Mouse (Mus musculus) hindbrain, embryonic 11.5 days (tissue): ENCODE results near the gene Gm45713. TPM values are rescaled to one million over a fixed set of nuclear protein-coding genes. Genes with fewer than 3 reads are reported as not detected.

Source experiments
- ATAC-seq: fragments of 200-750 bp; cut with Nextera tagmentation; 2 replicates; pipeline ENCODE4 v1.8.0; 2017; ENCODE audit warnings: mild to moderate bottlenecking, moderate TSS enrichment, moderate library complexity; ENCODE audit not compliant: low FRiP score
- DNase-seq: peaks from one replicate; pipeline ENCODE4 v3.0.0-alpha.2; 2015; ENCODE audit warnings: low spot score
- H3K27ac ChIP-seq: fragments of 300-500 bp; sonication (generic); 2 replicates; pipeline ENCODE4 v1.5.1; 2014; ENCODE audit warnings: mild to moderate bottlenecking, low read depth, low read length
- H3K27me3 ChIP-seq: fragments of 300-500 bp; sonication (generic); 2 replicates; pipeline ENCODE4 v1.6.1; 2014; ENCODE audit warnings: mild to moderate bottlenecking, low read length, moderate library complexity, mixed read lengths; ENCODE audit not compliant: control insufficient read depth, insufficient read depth
- H3K36me3 ChIP-seq: fragments of 300-500 bp; sonication (generic); 2 replicates; pipeline ENCODE4 v1.6.1; 2014; ENCODE audit warnings: mild to moderate bottlenecking, low read length, moderate library complexity, mixed read lengths; ENCODE audit not compliant: control insufficient read depth, insufficient read depth
- H3K4me1 ChIP-seq: fragments of 300-500 bp; sonication (generic); replicated peaks from 2 replicates; pipeline ENCODE4 v1.6.1; 2014; ENCODE audit warnings: low read length, mixed read lengths; ENCODE audit not compliant: control insufficient read depth, insufficient read depth
- H3K4me2 ChIP-seq: fragments of 300-500 bp; sonication (generic); replicated peaks from 2 replicates; pipeline ENCODE4 v1.6.1; 2014; ENCODE audit warnings: mild to moderate bottlenecking, low read depth, low read length
- H3K4me3 ChIP-seq: fragments of 300-500 bp; sonication (generic); 2 replicates; pipeline ENCODE4 v1.5.1; 2014; ENCODE audit warnings: low read depth, low read length
- H3K9ac ChIP-seq: fragments of 300-500 bp; sonication (generic); 2 replicates; pipeline ENCODE4 v1.6.1; 2014; ENCODE audit warnings: low read depth, low read length
- H3K9me3 ChIP-seq: fragments of 300-500 bp; sonication (generic); 2 replicates; pipeline ENCODE4 v1.6.1; 2016; ENCODE audit warnings: low read length; ENCODE audit not compliant: control insufficient read depth
- WGBS: fragments of 180-500 bp; shearing (Covaris S2); extraction: QIAGEN DNeasy Blood & Tissue Kit; methylation state at CpG from one replicate; pipeline ENCODE4 v1.1.7; 2014; 5-methylcytosine and 5-hydroxymethylcytosine counted together
- polyA plus RNA-seq: library from polyadenylated mRNA; unstranded; fragments of >200 nt; fragmentation: Nextera tagmentation; extraction: Ambion mirVana; gene quantifications from 2 replicates; pipeline ENCODE4 v1.2.1, GENCODE M21; 2014

The Gm45713 gene
- polyA plus RNA-seq, 1 experiment from 2014 or later = not detected

DNA sequence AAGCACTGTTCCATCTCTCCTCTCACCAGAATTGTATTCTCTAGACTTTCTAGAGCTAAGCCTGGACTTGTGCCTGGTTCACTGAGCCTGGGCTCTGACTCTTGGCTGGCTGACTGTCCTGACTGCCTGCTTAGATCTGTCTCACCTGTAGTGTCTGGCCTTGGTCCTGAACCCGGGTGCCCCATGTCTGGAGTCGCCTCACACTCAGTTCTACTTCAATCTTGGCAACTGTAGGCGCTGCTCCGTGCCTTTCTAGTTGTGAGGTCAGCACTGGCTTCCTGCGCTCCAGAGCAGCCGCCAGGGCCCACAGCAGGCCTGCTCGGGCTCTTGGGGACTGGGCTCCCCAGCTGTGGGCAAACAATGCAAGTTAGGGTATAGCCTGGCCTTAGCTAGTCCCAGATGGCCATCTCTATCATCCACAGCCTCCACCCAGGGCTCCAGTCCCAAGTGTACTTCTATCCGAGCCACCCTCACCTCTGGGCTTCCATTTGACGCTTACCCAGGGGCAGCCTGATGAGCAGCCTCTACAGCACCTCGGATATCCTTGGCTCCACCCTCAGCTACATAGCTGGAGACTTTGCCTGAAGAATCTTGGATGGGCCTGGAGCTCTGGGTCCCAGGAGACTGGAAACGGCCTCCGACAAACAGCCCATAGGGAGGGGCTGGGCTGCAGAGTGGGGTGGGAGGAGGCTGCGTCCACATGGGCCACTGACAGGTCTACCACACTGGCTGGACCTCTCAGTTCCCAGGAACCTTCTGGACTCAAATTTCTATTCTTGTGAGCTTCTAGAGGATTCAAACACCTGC lies 8.5 kb upstream of the Gm45713 start:
- Histone ChIP-seq H3K36me3 (no peaks in the 10 kb centered on the region), H3K4me1 (no peaks in the 10 kb centered on the region), H3K4me2 (no peak overlapping the region), H3K9ac (no peak overlapping the region), H3K27ac (no peak overlapping the region), H3K4me3 (no peak overlapping the region), H3K9me3 (no peaks in the 10 kb centered on the region), H3K27me3 (no peaks in the 10 kb centered on the region)
- no peak for DNase-seq
- 91% methylated on average over 13 of the region's 13 CpGs for WGBS
- no peak for ATAC-seq

DNA sequence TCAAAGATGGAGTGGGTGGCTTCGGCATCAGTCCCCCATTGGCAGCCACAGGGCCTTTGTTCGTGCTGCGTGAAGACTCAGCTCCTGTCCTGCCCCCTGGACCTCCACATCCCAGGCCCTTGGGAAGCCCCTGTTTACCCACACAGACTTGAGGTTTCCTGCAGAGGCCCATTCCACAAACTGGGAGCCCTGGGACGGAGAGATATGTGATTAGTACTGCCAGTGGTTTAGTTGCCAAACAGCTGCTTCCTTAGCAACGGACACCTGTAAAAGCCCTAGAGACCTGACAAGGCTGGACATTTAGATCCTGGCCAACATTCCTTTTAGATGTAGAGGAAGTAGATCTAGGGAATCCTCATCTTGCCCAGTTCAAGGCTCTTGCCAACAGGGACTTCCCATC lies 5.9 kb upstream of the Gm45713 start:
- no peak overlapping the region for H3K4me3 ChIP-seq
- no peak overlapping the region for H3K9ac ChIP-seq
- no peak for ATAC-seq
- H3K27ac ChIP-seq = no peak overlapping the region
- H3K4me2 ChIP-seq = no peak overlapping the region
- H3K27me3 ChIP-seq = no peaks in the 10 kb centered on the region
- H3K9me3 ChIP-seq = no peaks in the 10 kb centered on the region
- DNase-seq = no peak
- no peaks in the 10 kb centered on the region for H3K4me1 ChIP-seq
- H3K36me3 ChIP-seq = no peaks in the 10 kb centered on the region
- 96% methylated on average over 5 of the region's 5 CpGs for WGBS

DNA sequence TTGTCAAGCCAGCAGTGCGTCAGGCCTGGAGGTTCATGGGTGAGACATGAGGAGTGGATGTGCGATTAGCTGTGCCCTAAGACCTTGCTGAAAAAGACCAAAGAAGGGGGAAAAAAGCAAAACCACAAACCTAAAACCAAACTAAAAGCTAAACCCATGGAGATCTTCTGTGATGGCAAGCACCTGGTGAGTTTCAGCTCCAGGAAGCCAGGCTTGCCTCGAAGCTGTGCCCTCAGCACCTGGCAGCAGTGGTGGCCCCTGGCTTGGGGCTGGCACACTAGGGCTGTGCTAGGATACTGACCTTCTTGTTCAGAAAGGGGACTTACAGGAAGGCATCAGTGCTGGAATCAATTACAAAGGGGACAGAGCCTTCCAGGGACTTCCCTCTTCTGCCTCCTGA lies 5.3 kb upstream of the Gm45713 start:
- DNase-seq = no peak
- 80% methylated on average over 3 of the region's 3 CpGs for whole genome bisulfite sequencing

DNA sequence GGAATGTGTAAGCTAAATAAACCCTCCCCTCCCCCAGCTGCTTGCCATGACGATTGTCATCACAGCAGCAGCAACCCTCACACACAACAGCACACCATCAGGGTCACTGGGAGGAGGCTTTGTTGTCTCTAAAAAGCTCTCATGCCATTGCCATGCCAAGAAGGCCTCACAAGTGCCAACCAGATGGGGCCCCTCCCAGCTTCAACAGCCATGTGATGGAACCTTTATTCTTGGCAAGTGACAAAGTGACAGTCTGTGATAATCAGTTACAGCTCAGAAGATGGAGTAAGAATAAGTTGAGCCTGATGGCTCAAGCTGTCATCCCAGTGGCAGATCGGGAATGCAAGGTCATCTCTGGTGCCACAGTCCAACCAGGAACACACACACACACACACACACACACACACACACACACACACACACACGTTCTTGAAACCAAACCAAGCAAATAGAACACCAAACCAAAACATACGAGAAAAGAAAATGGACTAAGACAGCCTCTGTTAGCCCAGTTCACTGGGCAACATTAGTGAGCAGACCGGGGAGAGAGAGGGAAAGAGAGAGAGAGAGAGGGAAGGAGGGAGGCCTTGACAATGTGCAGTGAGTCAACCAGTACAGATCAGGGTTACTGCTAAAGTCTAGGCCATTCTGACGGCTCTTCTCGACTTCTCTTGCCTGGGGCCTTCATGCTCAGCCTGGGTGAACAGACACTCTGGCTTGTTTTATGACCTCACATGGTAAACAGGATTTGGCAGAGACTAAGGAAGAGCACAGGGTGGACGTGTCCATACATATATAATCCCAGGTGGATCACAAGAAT lies 4.1 kb upstream of the Gm45713 start:
- H3K27me3 ChIP-seq = peaks cover 2% of the 10 kb centered on the region; the same call in 1 of the 2 replicates
- 76% methylated on average over 8 of the region's 8 CpGs for WGBS
- ATAC-seq = no peak

More for the DNA sequence above, 5.3 kb upstream of the Gm45713 start:
- Histone ChIP-seq H3K27ac (no peak overlapping the region), H3K4me1 (no peaks in the 10 kb centered on the region), H3K27me3 (no peaks in the 10 kb centered on the region), H3K9me3 (no peaks in the 10 kb centered on the region), H3K36me3 (no peaks in the 10 kb centered on the region), H3K4me3 (no peak overlapping the region), H3K9ac (no peak overlapping the region), H3K4me2 (no peak overlapping the region)
- no peak for ATAC-seq

DNA sequence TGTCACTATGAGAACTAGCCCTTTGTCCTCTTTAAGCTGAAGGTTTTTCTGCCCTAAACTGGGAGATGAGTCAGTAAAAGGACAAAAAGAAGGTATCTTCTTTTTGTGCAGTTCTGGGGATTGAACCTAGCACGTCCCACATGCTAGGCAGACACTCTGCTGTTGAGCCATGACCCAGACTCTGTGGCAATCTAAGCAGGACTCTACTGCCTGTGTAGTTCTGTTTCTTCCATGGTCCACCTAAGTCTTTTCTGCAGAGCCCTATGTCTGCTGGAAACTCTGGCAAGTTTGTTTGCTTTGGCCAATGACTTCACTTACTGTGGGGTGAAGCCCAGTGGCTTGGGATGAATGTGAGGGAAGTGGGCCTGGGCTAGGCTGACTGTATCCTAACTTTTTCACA lies 2.4 kb upstream of the Gm45713 start:
- 80% methylated on average over 1 of the region's 1 CpGs for WGBS
- ATAC-seq = no peak
- peaks cover 2% of the 10 kb centered on the region; the same call in 1 of the 2 replicates for H3K27me3 ChIP-seq
- H3K27ac ChIP-seq = no peak overlapping the region
- no peaks in the 10 kb centered on the region; the same call in 1 of the 2 replicates for H3K4me1 ChIP-seq
- no peaks in the 10 kb centered on the region for H3K36me3 ChIP-seq
- H3K9ac ChIP-seq = no peak overlapping the region
- no peak overlapping the region for H3K4me2 ChIP-seq
- H3K4me3 ChIP-seq = no peak overlapping the region
- no peaks in the 10 kb centered on the region for H3K9me3 ChIP-seq
- no peak for DNase-seq

More for the DNA sequence above, 4.1 kb upstream of the Gm45713 start:
- no peak overlapping the region for H3K27ac ChIP-seq
- no peaks in the 10 kb centered on the region for H3K36me3 ChIP-seq
- no peak overlapping the region for H3K4me2 ChIP-seq
- no peaks in the 10 kb centered on the region; the same call in 1 of the 2 replicates for H3K4me1 ChIP-seq
- no peak for DNase-seq
- no peak overlapping the region for H3K4me3 ChIP-seq
- no peak overlapping the region for H3K9ac ChIP-seq
- H3K9me3 ChIP-seq = no peaks in the 10 kb centered on the region

DNA sequence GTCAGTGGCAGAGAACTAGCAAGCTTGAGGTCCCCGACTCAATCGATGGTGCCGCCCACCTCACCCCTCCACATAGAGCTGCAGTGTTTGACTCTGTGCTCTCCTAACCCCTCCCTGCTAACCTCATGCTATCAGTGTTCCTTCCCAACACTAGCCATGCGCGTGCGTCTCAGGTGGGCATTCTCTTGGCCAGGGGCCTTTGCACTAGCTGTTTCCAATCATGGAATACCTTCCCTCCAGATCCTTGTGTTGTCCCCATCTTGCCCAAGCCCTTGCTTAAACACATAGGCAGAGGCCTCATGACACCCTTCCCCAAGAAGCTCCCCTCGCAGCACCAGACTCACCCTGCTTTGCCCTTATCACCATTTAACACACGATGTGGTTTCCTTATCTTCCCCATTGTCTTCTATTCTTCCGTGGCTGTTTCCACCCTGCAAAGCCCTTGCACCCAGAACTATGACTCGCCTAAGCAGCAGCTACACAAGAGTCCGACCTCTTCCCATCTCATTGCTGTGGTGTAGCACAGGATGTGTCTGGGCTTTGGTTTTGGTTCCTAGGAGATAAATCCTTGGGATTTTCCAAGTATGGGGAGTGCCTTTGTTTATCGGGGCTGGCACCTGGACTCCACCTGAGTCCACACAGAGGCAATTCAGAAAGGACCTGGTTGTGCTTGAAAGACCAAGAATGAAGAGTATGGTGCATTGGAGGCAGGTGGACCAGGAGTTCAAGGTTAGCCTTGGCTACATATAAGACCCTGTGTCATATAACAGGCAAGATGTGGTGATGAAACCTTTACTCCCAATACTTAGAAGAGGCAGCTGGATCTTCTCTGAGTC lies 1.4 kb upstream of the Gm45713 start:
- ATAC-seq (no peak), DNase-seq (no peak)
- no peak overlapping the region for H3K27ac ChIP-seq
- no peaks in the 10 kb centered on the region for H3K36me3 ChIP-seq
- H3K27me3 ChIP-seq = peaks cover 2% of the 10 kb centered on the region; the same call in 1 of the 2 replicates
- H3K4me1 ChIP-seq = no peaks in the 10 kb centered on the region; the same call in 1 of the 2 replicates
- no peak overlapping the region for H3K4me2 ChIP-seq
- 84% methylated on average over 12 of the region's 12 CpGs for WGBS
- no peak overlapping the region for H3K4me3 ChIP-seq
- no peak overlapping the region for H3K9ac ChIP-seq
- H3K9me3 ChIP-seq = no peaks in the 10 kb centered on the region

DNA sequence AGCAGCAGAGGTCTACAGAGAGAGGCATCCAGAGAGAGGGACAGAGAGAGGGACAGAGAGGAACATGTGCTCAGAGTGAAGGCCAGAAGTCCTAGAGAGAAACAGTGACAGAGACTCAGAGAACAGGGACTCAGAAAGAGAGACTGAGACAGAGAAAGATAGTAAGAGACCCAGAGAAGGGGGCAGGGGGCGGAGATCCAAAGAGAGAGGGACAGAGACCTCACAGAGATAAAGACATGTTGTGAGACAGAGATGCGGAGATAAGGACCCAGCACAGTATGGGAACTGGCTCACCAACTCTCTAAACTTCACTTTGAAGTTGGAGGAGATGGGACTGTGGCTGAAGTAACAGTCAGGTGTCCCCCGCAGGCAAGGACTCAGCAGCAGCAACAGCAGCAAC lies 661 bp downstream of the Gm45713 start:
- no peaks in the 10 kb centered on the region for H3K36me3 ChIP-seq
- DNase-seq (no peak), ATAC-seq (no peak)
- WGBS = 62% methylated on average over 3 of the region's 3 CpGs
- H3K9me3 ChIP-seq = no peaks in the 10 kb centered on the region
- no peak overlapping the region for H3K4me2 ChIP-seq
- H3K27me3 ChIP-seq = peaks cover 2% of the 10 kb centered on the region; the same call in 1 of the 2 replicates
- no peaks in the 10 kb centered on the region; the same call in 1 of the 2 replicates for H3K4me1 ChIP-seq
- H3K4me3 ChIP-seq = no peak overlapping the region
- H3K9ac ChIP-seq = no peak overlapping the region
- H3K27ac ChIP-seq = no peak overlapping the region

DNA sequence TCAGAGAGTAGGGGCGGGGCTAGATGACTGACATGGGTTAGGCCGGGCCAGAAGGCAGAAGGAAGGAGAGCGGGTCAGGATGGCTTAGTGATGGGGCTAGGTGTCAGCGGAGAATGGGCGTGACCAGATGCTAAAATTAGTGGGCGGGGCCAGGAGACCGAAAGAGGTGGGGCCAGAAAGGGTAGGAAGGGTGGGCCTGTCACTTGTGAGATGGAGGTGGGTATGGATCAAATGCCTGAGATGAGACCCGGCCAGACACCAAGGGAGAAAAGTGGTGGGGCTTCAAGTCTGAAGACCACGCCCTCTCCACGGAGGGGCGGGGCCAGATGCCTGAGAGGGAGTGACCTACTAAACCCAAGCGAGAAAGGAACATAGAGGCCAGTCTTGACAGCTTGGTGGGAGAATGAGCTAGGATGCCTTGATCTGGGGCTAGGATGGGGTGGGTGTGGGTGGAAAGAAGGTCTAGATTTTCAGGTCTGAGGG lies 1.4 kb downstream of the Gm45713 start:
- WGBS = 7% methylated on average over 12 of the region's 12 CpGs
- H3K4me1 ChIP-seq = no peaks in the 10 kb centered on the region; the same call in 1 of the 2 replicates
- H3K4me2 ChIP-seq = no peak overlapping the region
- DNase-seq (peak; percentile 57), ATAC-seq (peak; percentile 26; the same call in 1 of the 2 replicates)
- H3K9ac ChIP-seq = no peak overlapping the region
- H3K27ac ChIP-seq = no peak overlapping the region
- H3K27me3 ChIP-seq = peaks cover 2% of the 10 kb centered on the region; the same call in 1 of the 2 replicates
- H3K4me3 ChIP-seq = no peak overlapping the region
- H3K9me3 ChIP-seq = no peaks in the 10 kb centered on the region
- H3K36me3 ChIP-seq = no peaks in the 10 kb centered on the region
